Mouse (Mus musculus): ENCODE measurements around the gene Dmbx1.

The Dmbx1 gene

GRCm38 (mm10) chr4:115940681-115941080 lies 955 bp upstream of the Dmbx1 start:
- no peak for DNase-seq (ENCODE audit: low spot score)

GRCm38 (mm10) chr4:115938276-115939160 lies 1.2 kb downstream of the Dmbx1 start:
- DNase-seq (ENCODE audit: low spot score), result no peak

- DNase-seq (ENCODE audit: low spot score), result no peak
Measured at GRCm38 (mm10) chr4:115937061-115937976, 2.4 kb downstream of the Dmbx1 start.

- DNase-seq (ENCODE audit: low spot score), result no peak
Measured at GRCm38 (mm10) chr4:115936646-115937045, 3.1 kb downstream of the Dmbx1 start.

GRCm38 (mm10) chr4:115935835-115936581 lies 3.7 kb downstream of the Dmbx1 start:
- no peak for DNase-seq (ENCODE audit: low spot score)

GRCm38 (mm10) chr4:115931556-115932088 lies 8.1 kb downstream of the Dmbx1 start:
- no peak for DNase-seq (ENCODE audit: low spot score)

- DNase-seq (ENCODE audit: low spot score), result no peak
Measured at GRCm38 (mm10) chr4:115927637-115928036, 12.1 kb downstream of the Dmbx1 start.

GRCm38 (mm10) chr4:115923262-115923880 lies 16.4 kb downstream of the Dmbx1 start:
- no peak for DNase-seq (ENCODE audit: low spot score)

GRCm38 (mm10) chr4:115922688-115923087 lies 17.0 kb downstream of the Dmbx1 start:
- DNase-seq (ENCODE audit: low spot score), result no peak

- no peak for DNase-seq (ENCODE audit: low spot score)
Measured at GRCm38 (mm10) chr4:115919911-115920310, 19.8 kb downstream of the Dmbx1 start.

GRCm38 (mm10) chr4:115911586-115911985 lies 28.1 kb downstream of the Dmbx1 start:
- DNase-seq (ENCODE audit: low spot score), result no peak

GRCm38 (mm10) chr4:115908641-115909040 lies 31.1 kb downstream of the Dmbx1 start:
- DNase-seq (ENCODE audit: low spot score), result peak; percentile 26

GRCm38 (mm10) chr4:115907994-115908393 lies 31.7 kb downstream of the Dmbx1 start:
- DNase-seq (ENCODE audit: low spot score), result no peak

GRCm38 (mm10) chr4:115906791-115907190 lies 32.9 kb downstream of the Dmbx1 start:
- no peak for DNase-seq (ENCODE audit: low spot score)

GRCm38 (mm10) chr4:115905701-115906100 lies 34.0 kb downstream of the Dmbx1 start:
- DNase-seq (ENCODE audit: low spot score), result no peak

GRCm38 (mm10) chr4:115904375-115904774 lies 35.4 kb downstream of the Dmbx1 start:
- DNase-seq (ENCODE audit: low spot score), result no peak

GRCm38 (mm10) chr4:115902816-115903215 lies 36.9 kb downstream of the Dmbx1 start:
- DNase-seq (ENCODE audit: low spot score), result peak; percentile 12

GRCm38 (mm10) chr4:115897901-115898631 lies 41.7 kb downstream of the Dmbx1 start:
- DNase-seq (ENCODE audit: low spot score), result no peak

- no peak for DNase-seq (ENCODE audit: low spot score)
Measured at GRCm38 (mm10) chr4:115894281-115894680, 45.4 kb downstream of the Dmbx1 start.

- no peak for DNase-seq (ENCODE audit: low spot score)
Measured at GRCm38 (mm10) chr4:115890553-115890952, 49.2 kb downstream of the Dmbx1 start, which contains the start of gene 6430628N08Rik. TSS of gene 6430628N08Rik (plus strand) at chr4:115890665.
